Mouse (Mus musculus): ENCODE measurements at regions not wholly inside any gene's neighbourhood (a gene's known extent, or its start where the extent isn't known, plus 50 kb on each side); places are given as distances from the start of the nearest gene placed in this dataset.

DNA sequence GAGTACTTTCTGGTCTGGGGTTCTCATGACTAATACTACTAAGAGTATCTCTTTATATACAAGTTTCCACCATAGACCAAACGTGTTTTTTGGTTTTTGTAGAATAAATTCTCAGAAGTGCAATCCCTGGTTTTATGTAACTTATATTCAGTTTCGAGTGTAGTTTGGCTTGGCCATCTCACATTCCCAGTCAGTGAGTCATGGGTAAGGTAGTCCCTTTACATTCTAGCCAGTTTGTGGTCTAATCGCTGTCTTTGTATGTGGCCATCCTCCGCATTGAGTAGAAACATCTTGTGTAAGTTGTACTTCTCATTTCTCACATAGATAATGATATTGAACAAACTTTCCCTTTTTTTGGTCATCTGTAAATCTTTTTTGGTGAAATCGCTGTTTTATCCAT lies 88.3 kb downstream of the Anxa5 start:
- no peak overlapping the region for H3K4me2 ChIP-seq (ENCODE audit: low read depth)
- H3K9me3 ChIP-seq (ENCODE audit: control insufficient read depth, low read length): no peaks in the 10 kb centered on the region
- no peaks in the 10 kb centered on the region for H3K36me3 ChIP-seq (replicated peaks; ENCODE audit: control insufficient read depth, insufficient read depth, low read depth)
- no peak overlapping the region for H3K4me3 ChIP-seq (ENCODE audit: insufficient read depth in 1 of 2, low read depth in 2 of 2, low read length in 2 of 2)
- no peak for DNase-seq (ENCODE audit: low read depth in 3 of 3, low spot score in 3 of 3)
- TF ChIP-seq CTCF (IDR thresholded peaks at IDR 0.05; ENCODE audit: low read depth) (no peak), EP300 (IDR thresholded peaks at IDR 0.05; ENCODE audit: low read depth) (no peak)
- no peak overlapping the region for H3K9ac ChIP-seq (replicated peaks)
- H3K27me3 ChIP-seq (ENCODE audit: control insufficient read depth, insufficient read depth, low read length): no peaks in the 10 kb centered on the region
- 61% methylated on average over 5 of the region's 5 CpGs for WGBS (ENCODE audit: insufficient replicate concordance)
- ATAC-seq (ENCODE audit: insufficient read depth): no peak
- no peaks in the 10 kb centered on the region for H3K4me1 ChIP-seq (replicated peaks; ENCODE audit: control insufficient read depth in 2 of 2, insufficient read depth in 2 of 2, low read length in 1 of 2)
- H3K27ac ChIP-seq: no peak overlapping the region

DNA sequence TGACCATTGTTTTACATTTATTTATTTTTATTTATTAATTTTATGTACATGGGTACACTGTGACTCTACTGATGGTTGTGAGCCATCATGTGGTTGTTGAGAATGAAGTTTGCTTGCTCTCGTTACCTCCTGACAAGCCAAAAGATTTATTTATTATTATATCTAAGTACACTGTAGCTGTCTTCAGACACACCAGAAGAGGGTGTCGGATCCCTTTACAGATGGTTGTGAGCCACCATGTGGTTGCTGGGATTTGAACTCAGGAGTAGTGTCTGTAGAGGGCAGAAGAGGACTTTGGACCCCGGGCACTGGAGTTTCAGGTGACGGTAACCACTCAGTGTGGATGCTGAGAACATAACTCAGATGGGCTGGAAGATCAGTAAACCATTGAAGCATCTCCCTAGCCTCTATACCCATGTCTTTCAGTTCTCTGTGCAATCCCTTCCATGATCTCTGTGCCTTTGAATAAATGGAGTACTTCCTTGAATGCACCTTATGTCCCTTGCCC lies 92.2 kb downstream of the Anxa5 start:
- 73% methylated on average over 4 of the region's 4 CpGs for WGBS (ENCODE audit: insufficient replicate concordance)
- no peak for DNase-seq (ENCODE audit: low read depth in 3 of 3, low spot score in 3 of 3)
- Histone ChIP-seq H3K4me2 (ENCODE audit: low read depth) (no peak overlapping the region), H3K9me3 (ENCODE audit: control insufficient read depth, low read length) (no peaks in the 10 kb centered on the region), H3K27me3 (ENCODE audit: control insufficient read depth, insufficient read depth, low read length) (no peaks in the 10 kb centered on the region), H3K4me3 (ENCODE audit: insufficient read depth in 1 of 2, low read depth in 2 of 2, low read length in 2 of 2) (no peak overlapping the region), H3K36me3 (replicated peaks; ENCODE audit: control insufficient read depth, insufficient read depth, low read depth) (no peaks in the 10 kb centered on the region), H3K9ac (replicated peaks) (no peak overlapping the region), H3K27ac (no peak overlapping the region), H3K4me1 (replicated peaks; ENCODE audit: control insufficient read depth in 2 of 2, insufficient read depth in 2 of 2, low read length in 1 of 2) (no peaks in the 10 kb centered on the region)
- TF ChIP-seq CTCF (IDR thresholded peaks at IDR 0.05; ENCODE audit: low read depth) (no peak), EP300 (IDR thresholded peaks at IDR 0.05; ENCODE audit: low read depth) (no peak)
- ATAC-seq (ENCODE audit: insufficient read depth): no peak

DNA sequence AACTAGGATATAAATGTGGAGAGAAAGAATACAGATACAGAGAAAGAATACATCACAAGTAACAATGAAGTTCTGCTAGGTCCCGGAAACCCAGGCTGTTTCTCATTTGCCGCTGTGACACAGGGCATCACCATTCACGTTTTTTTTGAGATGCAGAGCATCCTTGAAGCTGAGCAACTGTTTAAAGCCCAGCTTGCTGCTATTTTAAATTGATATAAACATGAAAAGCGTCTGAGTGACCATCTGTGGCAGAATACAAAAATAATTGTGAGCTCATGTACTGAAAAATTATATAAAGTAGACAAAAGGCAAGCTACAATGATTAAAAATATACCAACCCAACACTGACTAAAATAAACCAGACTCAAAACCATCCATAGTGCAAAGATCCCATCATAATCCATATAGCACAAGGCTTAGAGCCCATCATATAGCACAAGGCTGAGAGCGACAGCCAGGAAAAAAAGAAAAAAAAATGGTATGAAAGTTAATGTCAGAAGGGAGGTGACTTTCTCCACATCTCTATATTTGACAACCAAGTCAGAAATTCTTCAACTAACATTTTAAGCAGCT lies 94.0 kb downstream of the Anxa5 start:
- no peak for ATAC-seq (ENCODE audit: insufficient read depth)
- Histone ChIP-seq H3K9me3 (ENCODE audit: control insufficient read depth, low read length) (no peaks in the 10 kb centered on the region), H3K4me3 (ENCODE audit: insufficient read depth in 1 of 2, low read depth in 2 of 2, low read length in 2 of 2) (no peak overlapping the region), H3K9ac (replicated peaks) (no peak overlapping the region), H3K4me2 (ENCODE audit: low read depth) (no peak overlapping the region), H3K4me1 (replicated peaks; ENCODE audit: control insufficient read depth in 2 of 2, insufficient read depth in 2 of 2, low read length in 1 of 2) (no peaks in the 10 kb centered on the region), H3K27me3 (ENCODE audit: control insufficient read depth, insufficient read depth, low read length) (no peaks in the 10 kb centered on the region), H3K36me3 (replicated peaks; ENCODE audit: control insufficient read depth, insufficient read depth, low read depth) (no peaks in the 10 kb centered on the region), H3K27ac (no peak overlapping the region)
- TF ChIP-seq EP300 (IDR thresholded peaks at IDR 0.05; ENCODE audit: low read depth) (no peak), CTCF (IDR thresholded peaks at IDR 0.05; ENCODE audit: low read depth) (no peak)
- 61% methylated on average over 5 of the region's 5 CpGs for WGBS (ENCODE audit: insufficient replicate concordance)
- no peak for DNase-seq (ENCODE audit: low read depth in 3 of 3, low spot score in 3 of 3)

DNA sequence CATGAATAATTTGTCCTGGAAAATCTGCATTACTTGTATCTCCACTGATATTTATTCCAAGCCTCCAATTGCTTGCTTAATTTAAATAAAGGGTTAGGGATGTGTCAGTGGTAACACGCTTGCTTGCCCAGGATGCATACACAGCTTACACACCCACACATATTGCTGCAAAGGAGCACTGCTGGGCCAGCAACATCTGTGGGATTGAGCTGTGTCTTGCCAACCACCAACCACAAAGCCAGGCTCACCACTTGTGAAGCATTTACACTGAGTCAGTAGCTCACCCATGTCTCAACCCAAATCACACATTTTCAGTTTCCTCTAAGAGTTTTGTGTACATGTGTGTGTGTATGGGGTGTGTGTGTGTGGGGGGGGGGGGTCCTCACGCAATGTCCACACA lies 100.0 kb downstream of the Anxa5 start:
- H3K4me3 ChIP-seq (ENCODE audit: insufficient read depth in 1 of 2, low read depth in 2 of 2, low read length in 2 of 2): no peak overlapping the region
- H3K9ac ChIP-seq (replicated peaks): no peak overlapping the region
- 60% methylated on average over 2 of the region's 2 CpGs for WGBS (ENCODE audit: insufficient replicate concordance)
- ATAC-seq (ENCODE audit: insufficient read depth) (no peak), DNase-seq (ENCODE audit: low read depth in 3 of 3, low spot score in 3 of 3) (no peak)
- H3K27ac ChIP-seq: no peak overlapping the region
- no peaks in the 10 kb centered on the region for H3K9me3 ChIP-seq (ENCODE audit: control insufficient read depth, low read length)
- no peak for TF ChIP-seq EP300 (IDR thresholded peaks at IDR 0.05; ENCODE audit: low read depth)
- no peak for TF ChIP-seq CTCF (IDR thresholded peaks at IDR 0.05; ENCODE audit: low read depth)
- no peaks in the 10 kb centered on the region for H3K27me3 ChIP-seq (ENCODE audit: control insufficient read depth, insufficient read depth, low read length)
- H3K4me2 ChIP-seq (ENCODE audit: low read depth): no peak overlapping the region
- no peaks in the 10 kb centered on the region for H3K36me3 ChIP-seq (replicated peaks; ENCODE audit: control insufficient read depth, insufficient read depth, low read depth)
- no peaks in the 10 kb centered on the region for H3K4me1 ChIP-seq (replicated peaks; ENCODE audit: control insufficient read depth in 2 of 2, insufficient read depth in 2 of 2, low read length in 1 of 2)

- no peaks in the 10 kb centered on the region for H3K4me1 ChIP-seq (replicated peaks; ENCODE audit: control insufficient read depth in 2 of 2, insufficient read depth in 2 of 2, low read length in 1 of 2)
- no peak overlapping the region for H3K9ac ChIP-seq (replicated peaks)
- WGBS (ENCODE audit: insufficient replicate concordance): 46% methylated on average over 5 of the region's 5 CpGs
- ATAC-seq (ENCODE audit: insufficient read depth): no peak
- no peak overlapping the region for H3K4me2 ChIP-seq (ENCODE audit: low read depth)
- no peaks in the 10 kb centered on the region for H3K9me3 ChIP-seq (ENCODE audit: control insufficient read depth, low read length)
- no peak for TF ChIP-seq CTCF (IDR thresholded peaks at IDR 0.05; ENCODE audit: low read depth)
- H3K27me3 ChIP-seq (ENCODE audit: control insufficient read depth, insufficient read depth, low read length): no peaks in the 10 kb centered on the region
- no peak for DNase-seq (ENCODE audit: low read depth in 3 of 3, low spot score in 3 of 3)
- H3K27ac ChIP-seq: no peak overlapping the region
- H3K4me3 ChIP-seq (ENCODE audit: insufficient read depth in 1 of 2, low read depth in 2 of 2, low read length in 2 of 2): no peak overlapping the region
- no peaks in the 10 kb centered on the region for H3K36me3 ChIP-seq (replicated peaks; ENCODE audit: control insufficient read depth, insufficient read depth, low read depth)
These were observed 100.8 kb downstream of the Anxa5 start for GRCm38 (mm10) chr3:36374939-36375338.

Data from liver, embryonic 14.5 days (tissue).